Mouse (Mus musculus) myocyte (in vitro differentiated cells): ENCODE data around the gene Gcm1.

Source experiments
- MAX ChIP-seq: IDR thresholded peaks from one replicate; pipeline ENCODE4 v1.6.1; 2011; ENCODE audit warnings: low read depth, mild to moderate bottlenecking, control low read depth
- MYOD1 ChIP-seq, 3 experiments: IDR thresholded peaks; one replicate each; pipeline ENCODE4 v1.6.1; 2011; ENCODE audit warnings: control low read depth in 2 of 3, low read depth in 2 of 3, mild to moderate bottlenecking in 2 of 3, moderate library complexity in 1 of 3; ENCODE audit not compliant: insufficient read length in 2 of 3, control insufficient read depth in 1 of 3
- MYOG ChIP-seq, 3 experiments: IDR thresholded peaks; one replicate each; pipeline ENCODE4 v1.6.1; 2011; ENCODE audit warnings: control low read depth in 2 of 3, low read depth in 2 of 3, mild to moderate bottlenecking in 2 of 3; ENCODE audit not compliant: insufficient read length in 2 of 3, control insufficient read depth in 1 of 3, insufficient read depth in 1 of 3
- POLR2A ChIP-seq: IDR thresholded peaks from one replicate; pipeline ENCODE4 v1.6.1; 2011; ENCODE audit warnings: low read depth, mild to moderate bottlenecking, control low read depth, moderate library complexity; ENCODE audit not compliant: insufficient read length
- SRF ChIP-seq: IDR thresholded peaks from one replicate; pipeline ENCODE4 v1.6.1; 2011; ENCODE audit warnings: low read depth; ENCODE audit not compliant: control insufficient read depth, insufficient read length
- USF1 ChIP-seq: IDR thresholded peaks from one replicate; pipeline ENCODE4 v1.6.1; 2011; ENCODE audit warnings: low read depth, mild to moderate bottlenecking, control low read depth, moderate library complexity

- TF ChIP-seq POLR2A = no peak
- no peak for TF ChIP-seq USF1
- TF ChIP-seq SRF = no peak
- TF ChIP-seq MAX = no peak
- no peak for TF ChIP-seq MYOG (IDR thresholded peaks at IDR 0.05; ENCODE audit: control insufficient read depth in 1 of 3, insufficient read depth in 1 of 3, insufficient read length in 2 of 3, low read depth in 2 of 3)
- no peak for TF ChIP-seq MYOD1 (IDR thresholded peaks at IDR 0.05; ENCODE audit: control insufficient read depth in 1 of 3, insufficient read length in 2 of 3, low read depth in 2 of 3)
These were observed 35.4 kb upstream of the Gcm1 start for GRCm38 (mm10) chr9:78016288-78016687.
